In genomic region chr2:119112438-119113112, GRCm38 (mm10) we compare ENCODE assay signal across 1 mouse cellular context.
TF ChIP-seq lines count a peak whose summit lies in the region.

TSS of gene Rad51 (plus strand) at chr2:119112793.

TF ChIP-seq in MEL, 35 proteins besides CTCF, POLR2A, EP300 and RAD21 (continued from another document):
- peak; percentile 78 for TF ChIP-seq ZMIZ1 (IDR thresholded peaks at IDR 0.05; ENCODE audit: low read depth, low read length)
- no peak for TF ChIP-seq SMC3 (IDR thresholded peaks at IDR 0.05; ENCODE audit: low read depth, low read length)
- TF ChIP-seq ETS1 (IDR thresholded peaks at IDR 0.05; ENCODE audit: low read depth, low read length) = peak; percentile 54
- peak; percentile 65 for TF ChIP-seq NRF1 (IDR thresholded peaks at IDR 0.05; ENCODE audit: insufficient read depth, low read depth, low read length, poor library complexity, severe bottlenecking)
- no peak for TF ChIP-seq CHD1 (IDR thresholded peaks at IDR 0.05; ENCODE audit: low read depth, low read length)
